Mouse (Mus musculus): Measurements from ENCODE around the gene Tmem135. TPM values are rescaled to one million over a fixed set of nuclear protein-coding genes. Genes with fewer than 3 reads are reported as not detected.

Gene Tmem135
- polyA plus RNA-seq, 1 experiment = 27.6 TPM

GRCm38 (mm10) chr7:89311555-89311954 lies 92.5 kb downstream of the Tmem135 start:
- TF ChIP-seq CTCF (IDR thresholded peaks at IDR 0.05; ENCODE audit: extremely low read depth, insufficient read depth, insufficient read length, insufficient replicate concordance) (no peak), POLR2A (IDR thresholded peaks at IDR 0.05; ENCODE audit: low read depth, low read length) (no peak)
- Histone ChIP-seq H3K27me3 (ENCODE audit: control insufficient read depth, insufficient read depth, low read length) (no peaks in the 10 kb centered on the region), H3K36me3 (ENCODE audit: control insufficient read depth, insufficient read depth, low read length) (peaks cover 2% of the 10 kb centered on the region; the same call in 1 of the 2 replicates), H3K4me3 (ENCODE audit: extremely low read depth, insufficient read depth, insufficient read length) (no peak overlapping the region), H3K4me1 (ENCODE audit: control insufficient read depth, insufficient read depth, insufficient read length) (peaks cover 5% of the 10 kb centered on the region; the same call in 1 of the 2 replicates), H3K27ac (ENCODE audit: insufficient read depth, low read length) (no peak overlapping the region)
- DNase-seq (ENCODE audit: low read depth in 1 of 2, low spot score in 2 of 2) = no peak
- WGBS = 93% methylated on average over 1 of the region's 1 CpGs

- H3K27ac ChIP-seq (ENCODE audit: insufficient read depth, low read length) = no peak overlapping the region
- peaks cover 5% of the 10 kb centered on the region; the same call in 1 of the 2 replicates for H3K4me1 ChIP-seq (ENCODE audit: control insufficient read depth, insufficient read depth, insufficient read length)
- TF ChIP-seq CTCF (IDR thresholded peaks at IDR 0.05; ENCODE audit: extremely low read depth, insufficient read depth, insufficient read length, insufficient replicate concordance) (no peak), POLR2A (IDR thresholded peaks at IDR 0.05; ENCODE audit: low read depth, low read length) (no peak)
- peaks cover 4% of the 10 kb centered on the region for H3K36me3 ChIP-seq (ENCODE audit: control insufficient read depth, insufficient read depth, low read length)
- no peak for DNase-seq (ENCODE audit: low read depth in 1 of 2, low spot score in 2 of 2)
- no peaks in the 10 kb centered on the region for H3K27me3 ChIP-seq (ENCODE audit: control insufficient read depth, insufficient read depth, low read length)
- no peak overlapping the region for H3K4me3 ChIP-seq (ENCODE audit: extremely low read depth, insufficient read depth, insufficient read length)
- 62% methylated on average over 3 of the region's 3 CpGs for WGBS
Observed at GRCm38 (mm10) chr7:89308926-89309325, 95.1 kb downstream of the Tmem135 start.

DNA sequence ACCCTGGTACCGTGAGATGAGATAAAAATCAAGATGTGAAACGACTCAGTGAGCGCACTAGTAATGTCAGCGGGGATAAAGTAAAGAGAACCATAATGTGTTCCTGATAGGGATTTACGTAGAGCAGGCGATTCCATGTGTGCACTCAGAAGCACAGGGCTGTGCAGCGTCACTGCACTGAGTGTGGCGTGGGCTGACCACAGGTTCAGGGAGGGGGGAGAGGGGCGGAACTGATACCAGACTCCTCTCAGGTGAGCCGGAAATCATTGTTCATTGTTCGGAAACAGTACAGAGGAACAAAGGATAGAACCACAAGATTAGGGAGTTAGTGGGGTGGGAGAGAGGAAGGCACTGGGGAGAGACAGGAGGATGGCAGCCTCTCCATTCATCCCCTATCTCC lies 95.8 kb downstream of the Tmem135 start:
- no peak overlapping the region for H3K27ac ChIP-seq (ENCODE audit: insufficient read depth, low read length)
- peaks cover 4% of the 10 kb centered on the region for H3K36me3 ChIP-seq (ENCODE audit: control insufficient read depth, insufficient read depth, low read length)
- no peak overlapping the region for H3K4me3 ChIP-seq (ENCODE audit: extremely low read depth, insufficient read depth, insufficient read length)
- H3K27me3 ChIP-seq (ENCODE audit: control insufficient read depth, insufficient read depth, low read length) = no peaks in the 10 kb centered on the region
- H3K4me1 ChIP-seq (ENCODE audit: control insufficient read depth, insufficient read depth, insufficient read length) = peaks cover 5% of the 10 kb centered on the region; the same call in 1 of the 2 replicates
- WGBS = 53% methylated on average over 11 of the region's 11 CpGs
- TF ChIP-seq CTCF (IDR thresholded peaks at IDR 0.05; ENCODE audit: extremely low read depth, insufficient read depth, insufficient read length, insufficient replicate concordance) (no peak), POLR2A (IDR thresholded peaks at IDR 0.05; ENCODE audit: low read depth, low read length) (no peak)
- DNase-seq (ENCODE audit: low read depth in 1 of 2, low spot score in 2 of 2) = no peak

DNA sequence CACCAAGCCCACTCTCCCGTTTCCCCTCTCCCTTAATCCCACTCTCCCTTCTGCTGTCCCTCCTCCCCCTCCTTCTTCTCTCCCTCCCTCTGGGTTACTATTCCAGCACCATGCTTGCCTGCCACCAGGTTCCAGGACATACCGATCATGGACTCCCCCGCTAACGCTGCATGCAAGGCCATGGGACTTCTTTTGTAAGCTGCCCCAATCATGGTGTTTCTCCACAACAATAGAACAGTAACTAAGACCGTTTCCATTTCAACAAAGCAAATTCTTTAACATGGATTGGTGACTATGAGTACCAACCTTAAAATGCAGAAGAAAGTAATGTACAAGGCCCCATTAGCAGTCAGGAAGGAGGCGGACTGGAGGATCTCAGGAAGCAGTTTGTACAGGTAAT lies 97.2 kb downstream of the Tmem135 start:
- DNase-seq (ENCODE audit: low read depth in 1 of 2, low spot score in 2 of 2) = no peak
- no peaks in the 10 kb centered on the region for H3K27me3 ChIP-seq (ENCODE audit: control insufficient read depth, insufficient read depth, low read length)
- H3K4me3 ChIP-seq (ENCODE audit: extremely low read depth, insufficient read depth, insufficient read length) = no peak overlapping the region
- H3K36me3 ChIP-seq (ENCODE audit: control insufficient read depth, insufficient read depth, low read length) = peaks cover 4% of the 10 kb centered on the region
- WGBS = 96% methylated on average over 6 of the region's 6 CpGs
- TF ChIP-seq CTCF (IDR thresholded peaks at IDR 0.05; ENCODE audit: extremely low read depth, insufficient read depth, insufficient read length, insufficient replicate concordance) = no peak
- H3K4me1 ChIP-seq (ENCODE audit: control insufficient read depth, insufficient read depth, insufficient read length) = peaks cover 5% of the 10 kb centered on the region; the same call in 1 of the 2 replicates
- no peak overlapping the region for H3K27ac ChIP-seq (ENCODE audit: insufficient read depth, low read length)

GRCm38 (mm10) chr7:89304958-89305357 lies 99.1 kb downstream of the Tmem135 start:
- WGBS = 95% methylated on average over 3 of the region's 3 CpGs
- H3K4me3 ChIP-seq (ENCODE audit: extremely low read depth, insufficient read depth, insufficient read length) = no peak overlapping the region
- H3K27me3 ChIP-seq (ENCODE audit: control insufficient read depth, insufficient read depth, low read length) = no peaks in the 10 kb centered on the region
- no peak for TF ChIP-seq POLR2A (IDR thresholded peaks at IDR 0.05; ENCODE audit: low read depth, low read length)
- no peak for TF ChIP-seq CTCF (IDR thresholded peaks at IDR 0.05; ENCODE audit: extremely low read depth, insufficient read depth, insufficient read length, insufficient replicate concordance)
- DNase-seq (ENCODE audit: low read depth in 1 of 2, low spot score in 2 of 2) = no peak
- peaks cover 5% of the 10 kb centered on the region; the same call in 1 of the 2 replicates for H3K4me1 ChIP-seq (ENCODE audit: control insufficient read depth, insufficient read depth, insufficient read length)
- no peak overlapping the region for H3K27ac ChIP-seq (ENCODE audit: insufficient read depth, low read length)
- peaks cover 2% of the 10 kb centered on the region; the same call in 1 of the 2 replicates for H3K36me3 ChIP-seq (ENCODE audit: control insufficient read depth, insufficient read depth, low read length)

DNA sequence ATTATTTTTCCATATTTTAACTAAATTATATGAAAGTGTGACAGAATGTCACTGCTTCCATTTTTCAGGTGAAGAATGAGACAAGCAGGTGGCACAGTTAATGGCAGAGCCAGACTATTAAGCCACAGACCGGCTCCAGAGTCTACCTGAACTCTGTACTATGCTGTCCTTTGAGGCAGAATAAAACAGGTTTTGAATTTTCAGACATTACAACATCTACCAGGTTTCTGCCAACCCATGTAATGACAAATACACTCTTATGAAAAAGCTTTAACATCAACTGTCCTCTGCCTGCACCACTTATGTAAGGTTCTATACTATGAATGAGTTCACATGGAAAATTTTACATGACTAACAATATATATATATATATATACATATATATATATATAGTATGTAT lies 100.3 kb downstream of the Tmem135 start:
- 92% methylated on average over 1 of the region's 1 CpGs for WGBS

GRCm38 (mm10) chr7:89298911-89299458 lies 105.0 kb downstream of the Tmem135 start:
- Histone ChIP-seq H3K4me1 (ENCODE audit: control insufficient read depth, insufficient read depth, insufficient read length) (no peaks in the 10 kb centered on the region), H3K4me3 (ENCODE audit: extremely low read depth, insufficient read depth, insufficient read length) (no peak overlapping the region), H3K27ac (ENCODE audit: insufficient read depth, low read length) (no peak overlapping the region), H3K27me3 (ENCODE audit: control insufficient read depth, insufficient read depth, low read length) (no peaks in the 10 kb centered on the region), H3K36me3 (ENCODE audit: control insufficient read depth, insufficient read depth, low read length) (no peaks in the 10 kb centered on the region)
- TF ChIP-seq CTCF (IDR thresholded peaks at IDR 0.05; ENCODE audit: extremely low read depth, insufficient read depth, insufficient read length, insufficient replicate concordance) = no peak
- no peak for TF ChIP-seq POLR2A (IDR thresholded peaks at IDR 0.05; ENCODE audit: low read depth, low read length)
- WGBS = 79% methylated on average over 1 of the region's 1 CpGs
- no peak for DNase-seq (ENCODE audit: low read depth in 1 of 2, low spot score in 2 of 2)

More for the DNA sequence above, 100.3 kb downstream of the Tmem135 start:
- TF ChIP-seq CTCF (IDR thresholded peaks at IDR 0.05; ENCODE audit: extremely low read depth, insufficient read depth, insufficient read length, insufficient replicate concordance) = no peak
- TF ChIP-seq POLR2A (IDR thresholded peaks at IDR 0.05; ENCODE audit: low read depth, low read length) = no peak
- no peak for DNase-seq (ENCODE audit: low read depth in 1 of 2, low spot score in 2 of 2)
- no peaks in the 10 kb centered on the region for H3K27me3 ChIP-seq (ENCODE audit: control insufficient read depth, insufficient read depth, low read length)
- H3K4me1 ChIP-seq (ENCODE audit: control insufficient read depth, insufficient read depth, insufficient read length) = peaks cover 5% of the 10 kb centered on the region; the same call in 1 of the 2 replicates
- peaks cover 2% of the 10 kb centered on the region; the same call in 1 of the 2 replicates for H3K36me3 ChIP-seq (ENCODE audit: control insufficient read depth, insufficient read depth, low read length)
- no peak overlapping the region for H3K27ac ChIP-seq (ENCODE audit: insufficient read depth, low read length)
- no peak overlapping the region for H3K4me3 ChIP-seq (ENCODE audit: extremely low read depth, insufficient read depth, insufficient read length)

Data from spleen, adult 2 months (tissue).